Mouse (Mus musculus): Measurements from ENCODE around the gene Chmp3. TPM values are rescaled to one million over a fixed set of nuclear protein-coding genes. Genes with fewer than 3 reads are reported as not detected.

The Chmp3 gene
- polyA plus RNA-seq, 1 experiment from 2014 or later: 67.2 TPM

DNA sequence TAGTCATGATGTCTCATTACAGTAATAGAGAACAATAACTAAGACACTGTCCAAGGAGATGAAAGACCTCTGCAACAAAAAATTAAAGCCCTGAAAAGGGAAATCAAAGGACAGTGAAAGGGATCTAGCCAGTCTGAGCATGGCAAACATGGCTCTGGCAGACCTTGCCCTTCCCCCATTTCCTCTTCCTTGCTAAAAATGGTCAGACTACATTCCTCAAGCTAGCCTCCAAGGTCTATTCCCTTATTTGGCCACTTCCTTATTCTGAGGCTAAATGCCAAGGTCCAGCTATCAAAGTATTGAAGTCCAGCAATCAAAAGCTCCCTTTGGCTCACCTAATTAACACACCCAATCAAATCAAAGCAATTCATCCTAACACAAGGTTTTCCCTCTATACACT lies 6.3 kb upstream of the Chmp3 start:
- Histone ChIP-seq H3K9me3 (replicated peaks) (no peaks in the 10 kb centered on the region), H3K9ac (no peak overlapping the region), H3K4me3 (replicated peaks) (no peak overlapping the region), H3K27ac (no peak overlapping the region), H3K4me2 (no peak overlapping the region), H3K4me1 (0 out of 2 replicates have a peak, but pooled peaks cover 5% of the 10 kb centered on the region), H3K36me3 (no peaks in the 10 kb centered on the region), H3K27me3 (no peaks in the 10 kb centered on the region)
- no peak for ATAC-seq (replicated peaks; ENCODE audit: low FRiP score)

DNA sequence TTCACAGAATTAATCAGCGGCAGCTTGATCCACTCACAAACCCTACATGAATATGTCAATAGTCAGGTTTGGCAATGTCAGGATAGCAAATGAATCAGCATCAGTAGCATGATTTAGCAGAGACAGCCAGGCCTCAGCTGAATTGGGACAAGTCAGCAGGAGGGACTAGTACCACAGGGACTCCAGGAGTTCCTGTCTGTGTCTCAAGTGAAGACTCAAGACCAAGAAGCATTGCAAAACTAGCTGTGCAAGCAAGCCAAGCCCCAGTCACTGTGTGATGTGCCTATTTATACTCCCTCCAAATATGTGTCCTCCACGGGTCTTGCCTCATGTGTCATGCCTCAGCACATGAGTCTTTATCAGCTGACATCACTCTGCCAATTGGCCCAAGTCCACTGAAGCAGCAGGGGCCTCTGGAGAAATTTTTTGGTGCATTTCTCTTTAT lies 11.9 kb downstream of the Chmp3 start:
- no peak overlapping the region for H3K9ac ChIP-seq
- WGBS: 88% methylated on average over 2 of the region's 2 CpGs
- ATAC-seq (replicated peaks; ENCODE audit: low FRiP score): no peak
- H3K4me2 ChIP-seq: no peak overlapping the region
- no peaks in the 10 kb centered on the region for H3K9me3 ChIP-seq (replicated peaks)
- no peak overlapping the region for H3K27ac ChIP-seq
- no peak overlapping the region for H3K4me3 ChIP-seq (replicated peaks)
- H3K4me1 ChIP-seq: no peaks in the 10 kb centered on the region
- H3K27me3 ChIP-seq: no peaks in the 10 kb centered on the region
- H3K36me3 ChIP-seq: peaks cover 19% of the 10 kb centered on the region; the same call in 1 of the 2 replicates

GRCm38 (mm10) chr6:71556826-71557225 lies 13.2 kb downstream of the Chmp3 start:
- no peak for ATAC-seq (replicated peaks; ENCODE audit: low FRiP score)
- Histone ChIP-seq H3K4me3 (replicated peaks) (no peak overlapping the region), H3K27me3 (no peaks in the 10 kb centered on the region), H3K4me1 (no peaks in the 10 kb centered on the region), H3K27ac (no peak overlapping the region), H3K9ac (no peak overlapping the region), H3K36me3 (peaks cover 29% of the 10 kb centered on the region), H3K4me2 (no peak overlapping the region), H3K9me3 (replicated peaks) (no peaks in the 10 kb centered on the region)
- WGBS: 91% methylated on average over 2 of the region's 2 CpGs

DNA sequence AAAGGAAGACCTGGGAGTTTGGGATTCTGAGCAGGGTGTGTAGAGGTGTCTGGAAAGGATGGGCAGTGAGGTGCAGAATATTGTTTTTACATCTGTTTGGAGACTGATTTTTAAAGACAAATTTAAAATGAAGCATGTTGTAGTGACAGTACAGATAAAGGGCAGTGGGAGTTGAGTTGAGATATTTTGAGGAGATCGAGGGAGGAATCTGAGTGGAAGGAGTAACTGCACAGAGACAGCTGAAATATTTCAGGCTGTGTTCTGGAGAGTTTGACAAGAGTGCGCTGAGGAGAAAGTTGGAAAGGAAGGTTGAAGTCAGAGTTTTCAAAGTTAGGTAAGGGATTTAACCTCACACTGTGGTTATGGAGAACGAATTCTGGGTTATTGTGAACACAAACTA lies 25.0 kb downstream of the Chmp3 start:
- Histone ChIP-seq H3K27me3 (no peaks in the 10 kb centered on the region), H3K9ac (no peak overlapping the region), H3K4me3 (replicated peaks) (no peak overlapping the region), H3K4me1 (peaks cover 13% of the 10 kb centered on the region), H3K36me3 (peaks cover 28% of the 10 kb centered on the region), H3K4me2 (no peak overlapping the region), H3K27ac (0 out of 2 replicates have a peak overlapping the region, but pooled peaks have one; percentile 37), H3K9me3 (replicated peaks) (no peaks in the 10 kb centered on the region)
- WGBS: 52% methylated on average over 3 of the region's 3 CpGs
- peak; percentile 9; the same call in 1 of the 2 replicates for ATAC-seq (replicated peaks; ENCODE audit: low FRiP score)

- H3K4me3 ChIP-seq (replicated peaks): no peak overlapping the region
- WGBS: 32% methylated on average over 2 of the region's 2 CpGs
- H3K4me2 ChIP-seq: no peak overlapping the region
- H3K36me3 ChIP-seq: peaks cover 30% of the 10 kb centered on the region
- no peak overlapping the region for H3K9ac ChIP-seq
- 0 out of 2 replicates have a peak, but pooled peaks have one; percentile 46 for ATAC-seq (replicated peaks; ENCODE audit: low FRiP score)
- H3K27ac ChIP-seq: peak overlapping the region; percentile 37; the same call in 1 of the 2 replicates
- peaks cover 13% of the 10 kb centered on the region for H3K4me1 ChIP-seq
- H3K9me3 ChIP-seq (replicated peaks): no peaks in the 10 kb centered on the region
- H3K27me3 ChIP-seq: no peaks in the 10 kb centered on the region
These were observed 25.4 kb downstream of the Chmp3 start for GRCm38 (mm10) chr6:71569025-71569424.

DNA sequence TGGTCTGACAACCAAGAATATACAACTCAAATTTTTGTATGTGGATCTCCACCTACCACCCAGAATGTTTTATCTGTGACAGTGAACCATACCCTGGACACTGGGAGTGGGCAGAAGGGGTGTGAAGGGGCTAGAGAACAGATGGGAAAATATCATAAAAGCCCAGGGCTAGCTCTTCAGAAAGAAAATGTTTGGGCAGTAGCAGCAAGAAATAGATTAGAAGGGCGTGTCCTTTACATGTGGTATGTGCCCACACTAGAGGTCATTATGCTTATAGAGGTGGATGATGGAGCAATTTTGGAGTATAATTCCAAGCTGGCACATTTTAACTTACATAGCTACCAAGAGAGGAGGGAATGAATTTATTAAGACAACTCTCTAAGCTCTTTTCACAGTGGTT lies 31.8 kb downstream of the Chmp3 start:
- no peak overlapping the region for H3K4me2 ChIP-seq
- H3K9ac ChIP-seq: no peak overlapping the region
- no peak for ATAC-seq (replicated peaks; ENCODE audit: low FRiP score)
- H3K36me3 ChIP-seq: peaks cover 48% of the 10 kb centered on the region
- WGBS: 100% methylated on average over 1 of the region's 1 CpGs
- no peak overlapping the region for H3K27ac ChIP-seq
- no peak overlapping the region for H3K4me3 ChIP-seq (replicated peaks)
- no peaks in the 10 kb centered on the region for H3K9me3 ChIP-seq (replicated peaks)
- 0 out of 2 replicates have a peak, but pooled peaks cover 2% of the 10 kb centered on the region for H3K4me1 ChIP-seq
- no peaks in the 10 kb centered on the region for H3K27me3 ChIP-seq

GRCm38 (mm10) chr6:71579478-71579877 lies 35.9 kb downstream of the Chmp3 start:
- Histone ChIP-seq H3K36me3 (peaks cover 49% of the 10 kb centered on the region), H3K27ac (no peak overlapping the region), H3K4me2 (no peak overlapping the region), H3K9ac (no peak overlapping the region), H3K9me3 (replicated peaks) (no peaks in the 10 kb centered on the region), H3K4me3 (replicated peaks) (no peak overlapping the region), H3K4me1 (0 out of 2 replicates have a peak, but pooled peaks cover 2% of the 10 kb centered on the region), H3K27me3 (no peaks in the 10 kb centered on the region)
- 91% methylated on average over 11 of the region's 11 CpGs for WGBS
- no peak for ATAC-seq (replicated peaks; ENCODE audit: low FRiP score)

- no peak overlapping the region for H3K4me3 ChIP-seq (replicated peaks)
- no peak overlapping the region for H3K9ac ChIP-seq
- no peak overlapping the region for H3K27ac ChIP-seq
- H3K4me2 ChIP-seq: no peak overlapping the region
- no peaks in the 10 kb centered on the region for H3K9me3 ChIP-seq (replicated peaks)
- no peaks in the 10 kb centered on the region for H3K27me3 ChIP-seq
- 72% methylated on average over 4 of the region's 4 CpGs for WGBS
- H3K4me1 ChIP-seq: no peaks in the 10 kb centered on the region
- peaks cover 59% of the 10 kb centered on the region for H3K36me3 ChIP-seq
- ATAC-seq (replicated peaks; ENCODE audit: low FRiP score): no peak
These were observed 39.6 kb downstream of the Chmp3 start for GRCm38 (mm10) chr6:71583198-71583597.

DNA sequence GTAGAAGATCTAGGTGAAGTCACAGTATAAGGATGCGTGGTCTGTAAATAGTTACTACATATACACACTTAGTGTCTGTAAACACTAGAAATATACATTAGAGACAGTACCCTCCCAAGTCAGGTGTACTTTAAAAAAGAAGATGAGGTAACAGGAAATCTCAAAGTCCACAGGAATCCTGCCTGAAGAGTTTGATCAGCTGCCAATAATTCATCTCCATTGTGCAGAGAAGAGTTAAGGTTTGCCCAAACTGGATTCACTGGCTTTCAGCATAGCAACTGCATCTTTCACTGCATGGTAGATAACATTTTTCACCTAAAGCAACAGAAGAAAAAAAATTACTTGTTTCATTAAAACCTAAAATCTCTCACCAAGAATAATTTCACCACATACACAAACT lies 45.8 kb downstream of the Chmp3 start:
- no peak overlapping the region for H3K4me3 ChIP-seq (replicated peaks)
- H3K9me3 ChIP-seq (replicated peaks): no peaks in the 10 kb centered on the region
- H3K9ac ChIP-seq: no peak overlapping the region
- H3K27me3 ChIP-seq: no peaks in the 10 kb centered on the region
- WGBS: 91% methylated on average over 1 of the region's 1 CpGs
- ATAC-seq (replicated peaks; ENCODE audit: low FRiP score): no peak
- H3K4me1 ChIP-seq: no peaks in the 10 kb centered on the region
- no peak overlapping the region for H3K27ac ChIP-seq
- H3K4me2 ChIP-seq: no peak overlapping the region
- H3K36me3 ChIP-seq: peaks cover 82% of the 10 kb centered on the region

- no peaks in the 10 kb centered on the region for H3K27me3 ChIP-seq
- H3K9me3 ChIP-seq (replicated peaks): no peaks in the 10 kb centered on the region
- H3K36me3 ChIP-seq: peaks cover 86% of the 10 kb centered on the region
- no peak for ATAC-seq (replicated peaks; ENCODE audit: low FRiP score)
- H3K4me1 ChIP-seq: no peaks in the 10 kb centered on the region
- no peak overlapping the region for H3K9ac ChIP-seq
- 94% methylated on average over 4 of the region's 4 CpGs for WGBS
- H3K27ac ChIP-seq: no peak overlapping the region
- no peak overlapping the region for H3K4me3 ChIP-seq (replicated peaks)
- no peak overlapping the region for H3K4me2 ChIP-seq
These were observed 46.6 kb downstream of the Chmp3 start for GRCm38 (mm10) chr6:71590154-71590553.

- no peaks in the 10 kb centered on the region for H3K27me3 ChIP-seq
- no peak overlapping the region for H3K4me2 ChIP-seq
- no peaks in the 10 kb centered on the region for H3K9me3 ChIP-seq (replicated peaks)
- WGBS: 65% methylated on average over 3 of the region's 3 CpGs
- no peak for ATAC-seq (replicated peaks; ENCODE audit: low FRiP score)
- no peak overlapping the region for H3K27ac ChIP-seq
- peaks cover 78% of the 10 kb centered on the region for H3K36me3 ChIP-seq
- no peak overlapping the region for H3K4me3 ChIP-seq (replicated peaks)
- no peak overlapping the region for H3K9ac ChIP-seq
- no peaks in the 10 kb centered on the region for H3K4me1 ChIP-seq
These were observed 64.2 kb downstream of the Chmp3 start for GRCm38 (mm10) chr6:71607756-71608155.

DNA sequence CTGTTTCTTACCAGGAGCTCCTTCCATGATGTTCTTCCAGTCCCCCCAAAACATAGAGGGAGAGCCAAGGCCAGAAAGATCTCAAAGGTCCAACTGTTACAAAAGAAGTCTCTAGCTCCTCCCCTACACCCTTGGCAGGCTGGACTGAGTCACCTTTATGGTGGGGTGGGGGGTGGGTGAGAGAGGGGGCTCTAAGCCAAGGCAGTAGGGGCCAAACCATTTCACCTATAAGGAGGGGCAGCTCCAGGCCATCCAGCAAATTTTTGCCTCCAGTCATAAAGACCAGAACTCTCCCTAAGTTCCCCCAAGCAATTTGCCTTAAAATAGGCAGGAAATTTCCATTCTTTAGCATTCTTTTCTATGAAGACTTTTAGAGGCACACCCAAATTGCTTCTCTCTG lies 65.4 kb downstream of the Chmp3 start:
- Histone ChIP-seq H3K36me3 (peaks cover 77% of the 10 kb centered on the region), H3K4me2 (no peak overlapping the region), H3K27me3 (no peaks in the 10 kb centered on the region), H3K4me1 (0 out of 2 replicates have a peak, but pooled peaks cover 7% of the 10 kb centered on the region), H3K9ac (no peak overlapping the region), H3K9me3 (replicated peaks) (no peaks in the 10 kb centered on the region), H3K27ac (no peak overlapping the region), H3K4me3 (replicated peaks) (no peak overlapping the region)
- no peak for ATAC-seq (replicated peaks; ENCODE audit: low FRiP score)

DNA sequence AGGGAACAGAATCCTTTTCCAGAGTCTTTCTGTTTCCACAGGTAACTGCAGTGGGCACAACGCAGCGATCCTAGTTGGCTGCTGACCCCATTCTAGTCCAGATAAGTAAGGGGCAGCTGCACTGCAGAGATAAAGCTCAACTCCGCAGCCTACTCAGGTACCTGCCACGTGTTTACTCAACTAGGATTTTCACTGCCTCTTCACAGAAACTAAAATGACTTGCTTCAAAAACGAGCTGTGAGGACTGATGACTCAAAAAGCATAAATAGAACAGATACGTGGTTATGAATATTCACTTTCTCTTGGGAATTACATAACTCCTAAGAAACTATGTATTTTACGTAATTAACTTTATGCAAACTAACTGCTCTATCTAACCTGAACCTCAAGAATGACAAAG lies 66.4 kb downstream of the Chmp3 start:
- Histone ChIP-seq H3K4me1 (0 out of 2 replicates have a peak, but pooled peaks cover 7% of the 10 kb centered on the region), H3K27me3 (no peaks in the 10 kb centered on the region), H3K36me3 (peaks cover 74% of the 10 kb centered on the region), H3K4me3 (replicated peaks) (no peak overlapping the region), H3K9ac (no peak overlapping the region), H3K27ac (no peak overlapping the region), H3K9me3 (replicated peaks) (no peaks in the 10 kb centered on the region), H3K4me2 (no peak overlapping the region)
- 90% methylated on average over 7 of the region's 7 CpGs for WGBS
- ATAC-seq (replicated peaks; ENCODE audit: low FRiP score): no peak

Data from kidney, embryonic 15.5 days (tissue).